Mouse (Mus musculus): Measurements from ENCODE around the gene D030056L22Rik. TPM values are rescaled to one million over a fixed set of nuclear protein-coding genes. Genes with fewer than 3 reads are reported as not detected.

The D030056L22Rik gene
- polyA plus RNA-seq, 1 experiment from 2014 or later, result 57.1 TPM

Other genes with a start within 250 kb of the D030056L22Rik start
- 53.1 and 56.7 TPM in 2 replicates for gene Ostf1, start 81.4 kb upstream of the D030056L22Rik start, polyA plus RNA-seq (2015; fragmentation: Nextera tagmentation; extraction: Ambion mirVana)
- gene Nmrk1, start 81.2 kb upstream of the D030056L22Rik start, polyA plus RNA-seq (2015; fragmentation: Nextera tagmentation; extraction: Ambion mirVana), result 9.3 and 10.0 TPM in 2 replicates
- 15.2 and 19.3 TPM in 2 replicates for gene Carnmt1, start 42.4 kb upstream of the D030056L22Rik start, polyA plus RNA-seq (2015; fragmentation: Nextera tagmentation; extraction: Ambion mirVana)
- gene Trpm6, start 36.8 kb downstream of the D030056L22Rik start, polyA plus RNA-seq (2015; fragmentation: Nextera tagmentation; extraction: Ambion mirVana), result 0.32 and 0.33 TPM in 2 replicates

Data from hindbrain, embryonic 15.5 days (tissue).